Comparison of ENCODE assay signal across 9 mouse cellular contexts in the genomic region with DNA sequence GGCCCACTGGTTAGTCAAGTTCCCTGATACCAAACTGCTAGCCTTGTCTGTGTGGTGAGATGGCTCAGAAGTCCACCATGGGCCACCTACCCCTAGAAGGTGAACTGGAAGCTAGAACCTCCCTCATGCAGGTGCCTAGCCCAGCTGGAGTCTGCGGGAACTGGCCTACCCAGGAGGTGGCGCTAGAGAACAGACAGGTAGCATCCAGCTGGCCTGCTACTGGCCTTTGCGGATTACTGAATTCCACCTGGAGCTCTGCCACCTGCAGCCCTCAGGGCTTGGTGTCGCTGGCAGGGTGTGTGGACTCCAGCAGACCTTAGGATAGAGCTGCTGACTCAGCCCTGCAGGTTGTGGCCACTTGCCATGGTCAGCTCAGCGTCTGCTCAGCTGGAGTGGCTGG.
DNase-seq lines count a peak whose midpoint lies in the region; ATAC-seq and TF ChIP-seq lines count a peak whose summit lies in the region.
"Had no signal": no experiment of that assay in that cellular context is flagged by ENCODE, and none has a peak within 500 bp of the region (broad histone marks: within the 10 kb centered on the region; RNA-seq: fewer than 3 reads in every experiment).

No protein-coding gene starts in this region.

- intact Hi-C loops in gastrocnemius, postnatal 36 days (cut with DNase I) = loop anchor here (2.0 kb wide), 1 partner anchor 92 kb away; no protein-coding TSS in a partner anchor

- H3K27ac ChIP-seq in midbrain, embryonic 10.5 days (replicated peaks) = no peak overlapping the region
- H3K27ac ChIP-seq in midbrain, embryonic 11.5 days (ENCODE audit: low read depth, low read length) = no peak overlapping the region
- no peak overlapping the region for H3K27ac ChIP-seq in lung, postnatal 0 days (ENCODE audit: low read length)
- H3K27ac ChIP-seq: embryonic facial prominence, embryonic 15.5 days; liver, embryonic 15.5 days had no signal

- H3K9ac ChIP-seq in midbrain, embryonic 11.5 days (ENCODE audit: low read length) = no peak overlapping the region
- H3K9ac ChIP-seq in lung, postnatal 0 days (replicated peaks; ENCODE audit: low read depth) = no peak overlapping the region
- H3K9ac ChIP-seq: embryonic facial prominence, embryonic 15.5 days; liver, embryonic 15.5 days had no signal

- no peak for TF ChIP-seq EP300 in lung, postnatal 0 days (IDR thresholded peaks at IDR 0.05)

- WGBS in midbrain, embryonic 10.5 days = 21% methylated on average over 5 of the region's 5 CpGs
- WGBS in midbrain, embryonic 11.5 days = 20% methylated on average over 5 of the region's 5 CpGs
- 17% methylated on average over 5 of the region's 5 CpGs for WGBS in lung, postnatal 0 days

- no peak overlapping the region for H3K4me3 ChIP-seq in midbrain, embryonic 10.5 days
- no peak overlapping the region for H3K4me3 ChIP-seq in midbrain, embryonic 11.5 days (ENCODE audit: low read depth, low read length)
- H3K4me3 ChIP-seq in lung, postnatal 0 days (ENCODE audit: low read depth, low read length) = no peak overlapping the region
- H3K4me3 ChIP-seq: embryonic facial prominence, embryonic 15.5 days; liver, embryonic 15.5 days had no signal

- no peaks in the 10 kb centered on the region for H3K27me3 ChIP-seq in midbrain, embryonic 10.5 days (ENCODE audit: low read depth, poor library complexity, severe bottlenecking)
- no peaks in the 10 kb centered on the region for H3K27me3 ChIP-seq in midbrain, embryonic 11.5 days (ENCODE audit: control insufficient read depth, insufficient read depth, low read length)
- H3K27me3 ChIP-seq in lung, postnatal 0 days (replicated peaks; ENCODE audit: insufficient read depth, low read length) = no peaks in the 10 kb centered on the region
- H3K27me3 ChIP-seq: embryonic facial prominence, embryonic 15.5 days; liver, embryonic 15.5 days had no signal

- H3K9me3 ChIP-seq in midbrain, embryonic 10.5 days (replicated peaks) = no peaks in the 10 kb centered on the region
- H3K9me3 ChIP-seq in midbrain, embryonic 11.5 days (ENCODE audit: control insufficient read depth, low read length) = no peaks in the 10 kb centered on the region
- no peaks in the 10 kb centered on the region for H3K9me3 ChIP-seq in lung, postnatal 0 days (ENCODE audit: low read length)
- H3K9me3 ChIP-seq: embryonic facial prominence, embryonic 15.5 days; liver, embryonic 15.5 days had no signal

- no peak for ATAC-seq in midbrain, embryonic 11.5 days (ENCODE audit: low FRiP score)
- ATAC-seq in lung, postnatal 0 days = peak; percentile 21; the same call in 1 of the 2 replicates
- ATAC-seq in activated CD4-positive, CD25-positive, alpha-beta regulatory T cell, adult 4 months = no peak

- TF ChIP-seq CTCF in lung, postnatal 0 days (IDR thresholded peaks at IDR 0.05) = peak; percentile 72

- H3K4me1 ChIP-seq in midbrain, embryonic 10.5 days = peaks cover 9% of the 10 kb centered on the region
- no peaks in the 10 kb centered on the region for H3K4me1 ChIP-seq in midbrain, embryonic 11.5 days (ENCODE audit: control insufficient read depth, insufficient read depth, low read length)
- no peaks in the 10 kb centered on the region for H3K4me1 ChIP-seq in lung, postnatal 0 days (ENCODE audit: insufficient read depth, low read depth, low read length)
- H3K4me1 ChIP-seq: embryonic facial prominence, embryonic 15.5 days; liver, embryonic 15.5 days had no signal

- H3K36me3 ChIP-seq in midbrain, embryonic 10.5 days = no peaks in the 10 kb centered on the region
- no peaks in the 10 kb centered on the region for H3K36me3 ChIP-seq in midbrain, embryonic 11.5 days (ENCODE audit: control insufficient read depth, insufficient read depth, low read length)
- H3K36me3 ChIP-seq in lung, postnatal 0 days (ENCODE audit: insufficient read depth, low read length) = no peaks in the 10 kb centered on the region
- H3K36me3 ChIP-seq: embryonic facial prominence, embryonic 15.5 days; liver, embryonic 15.5 days had no signal

- H3K4me2 ChIP-seq in midbrain, embryonic 11.5 days = no peak overlapping the region
- H3K4me2 ChIP-seq in lung, postnatal 0 days (replicated peaks; ENCODE audit: low read depth, low read length) = no peak overlapping the region
- H3K4me2 ChIP-seq: embryonic facial prominence, embryonic 15.5 days; liver, embryonic 15.5 days had no signal

- peak; percentile 27 for DNase-seq in midbrain, embryonic 10.5 days (ENCODE audit: low spot score)
- DNase-seq in midbrain, embryonic 11.5 days (ENCODE audit: low spot score, missing footprints) = no peak
- DNase-seq in MN1 (ENCODE audit: low spot score) = peak; percentile 11
- DNase-seq in cerebellum, adult 11 months = peak; percentile 80
- DNase-seq in gastrocnemius, postnatal 36 days = peak; percentile 32 to 35
- DNase-seq in lung, postnatal 0 days (ENCODE audit: low spot score) = peak; percentile 25
